Mouse (Mus musculus): ENCODE data around the gene Zfyve28.

DNA sequence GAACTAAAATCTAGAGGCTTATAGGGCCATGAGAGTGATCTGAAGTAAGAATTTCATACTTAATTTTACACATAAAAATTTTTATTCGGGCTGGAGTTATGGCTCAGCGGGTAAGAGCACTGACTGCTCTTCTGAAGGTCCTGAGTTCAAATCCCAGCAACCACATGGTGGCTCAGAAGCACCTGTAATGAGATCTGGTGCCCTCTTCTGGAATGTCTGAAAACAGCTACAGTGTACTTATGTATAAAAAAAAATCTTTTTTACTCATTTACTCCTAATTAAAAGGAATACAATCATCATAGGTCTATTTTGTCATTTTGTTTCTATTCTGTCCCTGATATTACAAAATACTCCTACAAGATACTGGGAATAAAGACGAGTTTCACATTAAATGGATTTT lies 140.7 kb downstream of the Zfyve28 start:
- TF ChIP-seq GATA1 (IDR thresholded peaks at IDR 0.05; ENCODE audit: low read length) (no peak), TAL1 (IDR thresholded peaks at IDR 0.05; ENCODE audit: low read length) (no peak)
